Mouse (Mus musculus): ENCODE data around the gene Ddc. TPM values are rescaled to one million over a fixed set of nuclear protein-coding genes. Genes with fewer than 3 reads are reported as not detected.

Gene Ddc
- polyA plus RNA-seq, 1 experiment from 2014 or later: 14.3 TPM

GRCm38 (mm10) chr11:11932102-11932789, 34.3 kb upstream of the Ddc start:
- H3K36me3 ChIP-seq: peaks cover 74% of the 10 kb centered on the region

GRCm38 (mm10) chr11:11931688-11932087, 33.7 kb upstream of the Ddc start:
- Histone ChIP-seq H3K9ac (no peak overlapping the region), H3K4me3 (replicated peaks) (no peak overlapping the region), H3K4me2 (no peak overlapping the region), H3K4me1 (no peaks in the 10 kb centered on the region), H3K27ac (no peak overlapping the region), H3K27me3 (no peaks in the 10 kb centered on the region), H3K9me3 (replicated peaks) (no peaks in the 10 kb centered on the region), H3K36me3 (peaks cover 69% of the 10 kb centered on the region)
- ATAC-seq (replicated peaks; ENCODE audit: low FRiP score): no peak
- 70% methylated on average over 5 of the region's 5 CpGs for WGBS

More at GRCm38 (mm10) chr11:11932102-11932789, 34.3 kb upstream of the Ddc start:
- WGBS: 71% methylated on average over 11 of the region's 11 CpGs
- Histone ChIP-seq H3K4me3 (replicated peaks) (no peak overlapping the region), H3K4me2 (no peak overlapping the region), H3K9ac (no peak overlapping the region), H3K4me1 (no peaks in the 10 kb centered on the region), H3K27me3 (no peaks in the 10 kb centered on the region), H3K9me3 (replicated peaks) (no peaks in the 10 kb centered on the region), H3K27ac (no peak overlapping the region)
- ATAC-seq (replicated peaks; ENCODE audit: low FRiP score): no peak; the same call in 1 of the 2 replicates

GRCm38 (mm10) chr11:11930527-11930926, 32.6 kb upstream of the Ddc start:
- Histone ChIP-seq H3K4me1 (no peaks in the 10 kb centered on the region), H3K4me3 (replicated peaks) (no peak overlapping the region), H3K9me3 (replicated peaks) (no peaks in the 10 kb centered on the region), H3K9ac (no peak overlapping the region), H3K27ac (no peak overlapping the region), H3K4me2 (no peak overlapping the region), H3K27me3 (no peaks in the 10 kb centered on the region), H3K36me3 (peaks cover 57% of the 10 kb centered on the region)
- WGBS: 88% methylated on average over 11 of the region's 11 CpGs
- no peak for ATAC-seq (replicated peaks; ENCODE audit: low FRiP score)

DNA sequence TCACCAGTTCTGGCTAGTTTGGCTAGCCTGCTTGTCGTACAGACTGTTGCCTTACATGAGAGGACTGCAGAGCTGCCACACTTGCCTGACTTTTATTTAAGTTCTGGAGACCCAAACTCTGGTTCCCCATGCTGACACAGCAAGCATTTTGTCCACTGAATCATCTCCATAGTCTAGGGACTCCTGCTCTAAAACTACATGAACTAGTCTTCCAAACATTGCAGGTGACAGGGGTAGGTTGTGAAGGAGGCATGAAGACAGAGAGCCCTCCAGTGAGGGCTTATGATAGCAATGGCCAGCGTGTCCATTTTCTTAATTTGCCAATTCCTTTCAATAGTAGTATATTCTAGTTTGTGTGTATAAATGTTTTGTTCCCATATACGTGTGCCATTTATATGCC, 31.1 kb upstream of the Ddc start:
- Histone ChIP-seq H3K9me3 (replicated peaks) (no peaks in the 10 kb centered on the region), H3K27me3 (no peaks in the 10 kb centered on the region), H3K36me3 (peaks cover 44% of the 10 kb centered on the region), H3K4me1 (peaks cover 1% of the 10 kb centered on the region; the same call in 1 of the 2 replicates), H3K9ac (no peak overlapping the region), H3K27ac (no peak overlapping the region), H3K4me3 (replicated peaks) (no peak overlapping the region), H3K4me2 (no peak overlapping the region)
- WGBS: 91% methylated on average over 3 of the region's 3 CpGs
- ATAC-seq (replicated peaks; ENCODE audit: low FRiP score): no peak

GRCm38 (mm10) chr11:11928586-11928985, 30.6 kb upstream of the Ddc start:
- Histone ChIP-seq H3K36me3 (peaks cover 39% of the 10 kb centered on the region), H3K9ac (no peak overlapping the region), H3K27me3 (no peaks in the 10 kb centered on the region), H3K4me3 (replicated peaks) (no peak overlapping the region), H3K4me2 (no peak overlapping the region), H3K4me1 (peaks cover 3% of the 10 kb centered on the region; the same call in 1 of the 2 replicates), H3K9me3 (replicated peaks) (no peaks in the 10 kb centered on the region), H3K27ac (no peak overlapping the region)
- WGBS: 83% methylated on average over 2 of the region's 2 CpGs
- ATAC-seq (replicated peaks; ENCODE audit: low FRiP score): no peak; the same call in 1 of the 2 replicates

DNA sequence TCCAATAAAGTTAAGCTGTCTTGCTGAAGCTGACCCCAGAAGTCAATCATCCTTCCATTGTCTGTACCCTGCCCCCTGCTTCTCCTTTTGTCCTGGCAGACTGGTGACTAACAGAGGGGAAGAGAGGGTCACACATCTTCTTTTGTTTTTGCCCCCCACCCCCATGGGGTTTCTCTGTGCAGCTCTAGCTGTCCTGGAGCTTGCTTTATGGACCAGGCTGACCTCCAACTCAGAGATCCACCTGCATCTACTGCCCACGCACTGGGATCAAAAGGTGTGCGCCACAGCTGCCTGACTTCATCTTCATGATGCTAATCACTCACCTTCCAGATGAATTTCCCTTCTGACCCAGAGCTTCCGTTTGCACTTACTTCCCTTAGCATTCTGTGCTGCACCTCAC, 26.0 kb upstream of the Ddc start:
- Histone ChIP-seq H3K4me2 (no peak overlapping the region), H3K27me3 (no peaks in the 10 kb centered on the region), H3K9me3 (replicated peaks) (no peaks in the 10 kb centered on the region), H3K27ac (no peak overlapping the region), H3K36me3 (no peaks in the 10 kb centered on the region), H3K4me1 (peaks cover 3% of the 10 kb centered on the region; the same call in 1 of the 2 replicates), H3K9ac (no peak overlapping the region), H3K4me3 (replicated peaks) (no peak overlapping the region)
- WGBS: 21% methylated on average over 3 of the region's 3 CpGs
- peak; percentile 34; the same call in 1 of the 2 replicates for ATAC-seq (replicated peaks; ENCODE audit: low FRiP score)

GRCm38 (mm10) chr11:11923345-11923744, 25.4 kb upstream of the Ddc start:
- Histone ChIP-seq H3K9ac (no peak overlapping the region), H3K4me1 (peaks cover 3% of the 10 kb centered on the region; the same call in 1 of the 2 replicates), H3K4me3 (replicated peaks) (no peak overlapping the region), H3K27me3 (no peaks in the 10 kb centered on the region), H3K36me3 (no peaks in the 10 kb centered on the region), H3K27ac (no peak overlapping the region), H3K9me3 (replicated peaks) (no peaks in the 10 kb centered on the region), H3K4me2 (no peak overlapping the region)
- whole genome bisulfite sequencing: 86% methylated on average over 3 of the region's 3 CpGs
- no peak for ATAC-seq (replicated peaks; ENCODE audit: low FRiP score)

- 86% methylated on average over 2 of the region's 2 CpGs for WGBS
- Histone ChIP-seq H3K4me2 (no peak overlapping the region), H3K36me3 (no peaks in the 10 kb centered on the region), H3K27me3 (no peaks in the 10 kb centered on the region), H3K27ac (no peak overlapping the region), H3K9me3 (replicated peaks) (no peaks in the 10 kb centered on the region), H3K9ac (no peak overlapping the region), H3K4me3 (replicated peaks) (no peak overlapping the region), H3K4me1 (peaks cover 3% of the 10 kb centered on the region; the same call in 1 of the 2 replicates)
- ATAC-seq (replicated peaks; ENCODE audit: low FRiP score): no peak
Measured at GRCm38 (mm10) chr11:11922106-11922505, 24.2 kb upstream of the Ddc start.

DNA sequence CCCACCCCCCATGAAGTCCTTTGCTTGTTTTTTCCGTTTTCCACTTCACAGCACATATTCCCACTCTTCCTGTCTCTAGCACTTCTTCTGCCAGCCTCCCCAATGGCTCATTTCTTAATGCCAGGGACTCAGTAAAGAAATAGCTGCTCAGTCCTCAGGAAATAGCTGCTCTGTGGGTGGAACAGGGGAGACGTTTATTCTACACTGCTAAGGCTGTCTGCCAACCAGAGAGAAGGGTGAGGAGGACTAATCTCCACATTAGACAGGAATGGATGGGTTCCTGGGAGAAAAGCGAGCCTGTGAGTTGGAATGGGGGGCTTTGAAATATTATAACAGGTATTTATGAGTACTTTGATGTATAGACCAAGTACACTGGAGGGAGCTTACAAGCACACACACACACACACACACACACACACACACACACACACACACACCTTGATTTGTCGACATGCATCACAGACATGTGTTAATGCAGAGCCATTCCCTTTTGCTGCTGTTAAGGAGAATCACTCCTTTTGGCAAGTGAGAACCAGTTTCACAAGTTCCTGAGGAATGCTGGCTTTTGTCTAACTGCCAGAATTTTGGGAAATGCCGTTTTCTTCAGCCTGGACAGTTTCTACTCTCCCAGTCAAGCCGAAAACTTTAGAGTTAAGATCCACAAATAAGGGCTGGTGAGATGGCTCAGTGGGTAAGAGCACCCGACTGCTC, 9.9 kb upstream of the Ddc start:
- ATAC-seq (replicated peaks; ENCODE audit: low FRiP score): no peak
- H3K4me2 ChIP-seq: no peak overlapping the region
- H3K4me1 ChIP-seq: no peaks in the 10 kb centered on the region
- H3K9ac ChIP-seq: no peak overlapping the region
- H3K4me3 ChIP-seq (replicated peaks): no peak overlapping the region
- H3K36me3 ChIP-seq: no peaks in the 10 kb centered on the region
- no peak overlapping the region for H3K27ac ChIP-seq
- 40% methylated on average over 7 of the region's 7 CpGs for WGBS
- no peaks in the 10 kb centered on the region for H3K9me3 ChIP-seq (replicated peaks)
- no peaks in the 10 kb centered on the region for H3K27me3 ChIP-seq

GRCm38 (mm10) chr11:11905518-11905917, 7.6 kb upstream of the Ddc start:
- Histone ChIP-seq H3K27ac (no peak overlapping the region), H3K36me3 (no peaks in the 10 kb centered on the region), H3K4me1 (no peaks in the 10 kb centered on the region), H3K4me3 (replicated peaks) (no peak overlapping the region), H3K9me3 (replicated peaks) (no peaks in the 10 kb centered on the region), H3K9ac (no peak overlapping the region), H3K27me3 (no peaks in the 10 kb centered on the region), H3K4me2 (no peak overlapping the region)
- ATAC-seq (replicated peaks; ENCODE audit: low FRiP score): no peak

GRCm38 (mm10) chr11:11904995-11905394, 7.1 kb upstream of the Ddc start:
- Histone ChIP-seq H3K9me3 (replicated peaks) (no peaks in the 10 kb centered on the region), H3K9ac (no peak overlapping the region), H3K4me3 (replicated peaks) (no peak overlapping the region), H3K36me3 (no peaks in the 10 kb centered on the region), H3K27me3 (no peaks in the 10 kb centered on the region), H3K4me1 (no peaks in the 10 kb centered on the region), H3K27ac (no peak overlapping the region), H3K4me2 (no peak overlapping the region)
- 74% methylated on average over 5 of the region's 5 CpGs for WGBS
- no peak for ATAC-seq (replicated peaks; ENCODE audit: low FRiP score)

DNA sequence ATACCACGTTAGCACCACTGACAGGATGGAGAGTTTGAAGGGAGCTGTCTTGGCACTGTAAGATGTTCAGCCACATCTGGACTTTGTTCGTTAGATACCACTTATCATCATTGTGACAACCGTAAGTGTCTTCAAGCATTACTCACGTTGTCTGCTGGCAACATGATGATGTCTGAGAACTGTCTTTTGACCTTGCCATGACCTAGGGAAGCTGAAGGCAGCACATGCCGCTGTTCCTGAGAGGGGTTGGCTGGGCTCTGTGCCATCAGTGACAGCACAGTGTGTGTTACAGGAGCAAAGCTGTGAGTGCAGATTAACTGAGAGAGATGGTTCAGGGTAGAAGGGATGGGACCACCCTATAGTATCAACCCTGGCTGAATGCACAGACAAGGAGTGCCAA, 3.6 kb upstream of the Ddc start:
- Histone ChIP-seq H3K4me1 (peaks cover 5% of the 10 kb centered on the region), H3K4me3 (replicated peaks) (no peak overlapping the region), H3K27me3 (no peaks in the 10 kb centered on the region), H3K9ac (no peak overlapping the region), H3K36me3 (no peaks in the 10 kb centered on the region), H3K27ac (no peak overlapping the region), H3K9me3 (replicated peaks) (no peaks in the 10 kb centered on the region), H3K4me2 (no peak overlapping the region)
- ATAC-seq (replicated peaks; ENCODE audit: low FRiP score): no peak
- 55% methylated on average over 5 of the region's 5 CpGs for WGBS

Measured in kidney, embryonic 15.5 days (tissue).